Mouse (Mus musculus) thymus, adult 2 months (tissue): Measurements from ENCODE around the gene Rffl. TPM values are rescaled to one million over a fixed set of nuclear protein-coding genes. Genes with fewer than 3 reads are reported as not detected.
A peak's percentile ranks its signal among the peaks of the same experiment; 100 is the strongest.

Source experiments
- DNase-seq: peaks from one replicate; pipeline ENCODE4 v3.0.0; 2021
- H3K27ac ChIP-seq: fragments of 200-500 bp; 2 replicates; pipeline ENCODE4 v1.5.1; 2012; ENCODE audit warnings: low read length, control low read depth; ENCODE audit not compliant: control insufficient read depth, insufficient read depth
- H3K27me3 ChIP-seq: fragments of 200-500 bp; 2 replicates; pipeline ENCODE4 v1.6.1; 2012; ENCODE audit warnings: mild to moderate bottlenecking, low read length, moderate library complexity, mixed read lengths; ENCODE audit not compliant: control insufficient read depth, insufficient read depth
- H3K36me3 ChIP-seq: fragments of 200-500 bp; 2 replicates; pipeline ENCODE4 v1.6.1; 2012; ENCODE audit warnings: mild to moderate bottlenecking, low read length, moderate library complexity; ENCODE audit not compliant: control insufficient read depth, insufficient read depth
- H3K4me1 ChIP-seq: fragments of 200-500 bp; replicated peaks from 2 replicates; pipeline ENCODE4 v1.6.1; 2012; ENCODE audit warnings: low read length; ENCODE audit not compliant: control insufficient read depth, insufficient read depth
- H3K4me3 ChIP-seq: fragments of 200-500 bp; 2 replicates; pipeline ENCODE4 v1.5.1; 2012; ENCODE audit warnings: mild to moderate bottlenecking, low read length, control low read depth, moderate library complexity; ENCODE audit not compliant: control insufficient read depth, insufficient read depth
- CTCF ChIP-seq: fragments of 200-500 bp; IDR thresholded peaks from 2 replicates; pipeline ENCODE4 v1.5.1; 2012; ENCODE audit warnings: mild to moderate bottlenecking, control low read depth, low read length, moderate library complexity, borderline replicate concordance; ENCODE audit not compliant: control insufficient read depth, poor library complexity, insufficient read depth; ENCODE audit errors: extremely low read depth
- POLR2A ChIP-seq: fragments of 200-500 bp; IDR thresholded peaks from 2 replicates; pipeline ENCODE4 v1.6.1; 2012; ENCODE audit warnings: mild to moderate bottlenecking, low read length, control low read depth, moderate library complexity; ENCODE audit not compliant: control insufficient read depth, poor library complexity, insufficient read depth; ENCODE audit errors: extremely low read depth
- WGBS: fragments of 180-500 bp; shearing (Covaris S2); methylation state at CpG from one replicate; pipeline ENCODE4 v1.1.7; 2018; 5-methylcytosine and 5-hydroxymethylcytosine counted together
- polyA plus RNA-seq: library from polyadenylated mRNA; depleted of rRNA; stranded (reverse); fragments of >200 nt; gene quantifications from 2 replicates; pipeline ENCODE4 v1.2.3, GENCODE M21; 2012

Gene Rffl
- polyA plus RNA-seq, 1 experiment = 16.3 TPM

DNA sequence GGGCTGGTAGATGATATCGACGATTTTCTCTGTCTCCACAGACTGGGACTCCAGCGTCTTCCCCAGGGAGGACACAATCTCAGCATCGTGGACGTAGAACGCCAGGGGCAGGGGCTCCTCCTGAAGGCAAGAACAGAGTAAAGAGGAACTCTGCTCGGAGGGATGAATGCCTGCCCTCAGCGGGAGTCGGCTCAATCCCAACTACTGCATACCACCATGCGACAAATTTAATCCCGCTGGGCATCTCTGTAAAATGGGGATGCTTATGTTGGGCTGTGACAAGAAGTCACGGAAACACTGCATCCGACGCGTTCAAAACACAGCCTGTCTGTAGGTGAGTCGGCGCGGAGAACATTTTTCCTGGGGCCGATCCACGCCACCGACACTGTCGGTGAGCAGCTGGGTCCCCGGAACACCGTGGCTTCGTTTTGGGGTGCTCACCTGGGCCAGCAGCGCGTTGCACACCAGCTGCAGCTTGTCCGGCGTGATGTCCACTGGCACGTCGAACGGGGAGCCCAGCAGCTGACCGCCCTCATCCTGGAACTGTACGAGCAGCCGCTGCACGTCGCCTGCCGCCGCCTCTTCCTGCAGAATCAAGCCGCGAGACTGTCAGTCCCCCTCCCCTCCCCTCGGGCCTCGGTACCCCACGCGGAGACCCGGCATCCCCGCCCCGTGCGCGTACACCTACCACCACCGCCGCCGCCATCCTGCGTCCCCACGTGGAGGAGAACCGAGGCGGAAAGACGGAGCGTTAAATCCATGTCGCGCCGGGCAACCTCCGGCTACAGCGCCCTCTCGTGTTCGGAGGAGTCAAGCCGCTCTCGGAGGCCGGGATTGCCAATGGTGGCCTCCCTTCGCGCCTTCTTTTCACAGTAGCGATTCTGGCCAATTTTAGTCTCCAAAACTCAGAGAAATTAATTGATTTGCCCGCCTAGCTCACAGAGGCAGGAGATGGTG is 36.9 kb upstream of the Rffl start, which contains the start of gene Nle1:
TSS of gene Nle1 (minus strand) at position 761 of the 957 bp plus-strand sequence.
- H3K27ac ChIP-seq = no peak within 1 kb of the TSS
- peaks cover 10% of the 10 kb centered on the region for H3K4me1 ChIP-seq
- TF ChIP-seq CTCF = peak; percentile 96
- no peak for TF ChIP-seq POLR2A
- H3K36me3 ChIP-seq = peaks cover 9% of the 10 kb centered on the region
- no peaks in the 10 kb centered on the region for H3K27me3 ChIP-seq
- H3K4me3 ChIP-seq = peak within 1 kb of the TSS; percentile 89
- 2% methylated on average over 73 of the region's 73 CpGs for WGBS
- peak; percentile 95 for DNase-seq

GRCm38 (mm10) chr11:82905816-82906215 is 34.8 kb upstream of the Rffl start:
- WGBS = 97% methylated on average over 5 of the region's 5 CpGs
- no peak for DNase-seq
- no peak for TF ChIP-seq CTCF
- no peak for TF ChIP-seq POLR2A
- Histone ChIP-seq H3K36me3 (peaks cover 26% of the 10 kb centered on the region), H3K27ac (no peak overlapping the region), H3K4me3 (no peak overlapping the region), H3K4me1 (peaks cover 10% of the 10 kb centered on the region), H3K27me3 (no peaks in the 10 kb centered on the region)

GRCm38 (mm10) chr11:82904952-82905351 is 33.9 kb upstream of the Rffl start:
- Histone ChIP-seq H3K4me3 (no peak overlapping the region), H3K27ac (no peak overlapping the region), H3K36me3 (peaks cover 32% of the 10 kb centered on the region), H3K4me1 (peaks cover 10% of the 10 kb centered on the region), H3K27me3 (no peaks in the 10 kb centered on the region)
- 71% methylated on average over 8 of the region's 8 CpGs for WGBS
- no peak for TF ChIP-seq CTCF
- TF ChIP-seq POLR2A = no peak
- no peak for DNase-seq

DNA sequence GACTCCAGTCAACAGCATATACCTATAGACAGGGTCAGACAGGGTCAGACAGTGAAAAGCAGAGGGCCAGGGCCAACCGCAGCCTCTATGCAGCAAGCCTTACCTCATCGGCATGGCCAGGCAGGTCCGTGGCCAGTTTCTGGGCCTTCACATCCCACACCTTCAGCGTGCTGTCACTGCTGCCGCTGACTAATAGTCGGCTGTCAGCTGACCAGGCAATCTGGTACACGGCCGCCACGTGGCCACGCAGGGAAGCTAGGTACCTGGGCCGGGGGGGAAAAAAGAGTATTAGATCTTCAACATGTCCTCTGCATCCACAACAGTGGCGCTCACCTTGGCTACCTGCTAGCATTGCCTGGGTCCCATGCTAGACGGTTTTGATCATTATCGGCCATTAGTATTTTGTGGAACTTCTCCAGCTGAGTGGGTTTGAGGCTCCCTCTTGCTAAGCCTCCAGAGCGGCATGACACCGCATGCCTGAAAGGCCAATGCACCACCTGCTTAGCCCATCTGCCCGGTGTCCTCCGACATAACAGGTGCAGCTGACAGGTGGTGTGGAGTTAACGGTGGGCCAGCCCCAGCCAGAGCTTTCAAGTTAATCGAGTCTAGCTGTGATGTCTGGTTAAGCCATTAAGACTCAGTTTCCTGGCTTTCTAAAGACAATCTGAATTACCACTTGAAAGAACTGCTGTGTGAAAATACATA is 30.7 kb upstream of the Rffl start:
- Histone ChIP-seq H3K27ac (no peak overlapping the region), H3K36me3 (peaks cover 32% of the 10 kb centered on the region), H3K4me3 (no peak overlapping the region), H3K4me1 (no peaks in the 10 kb centered on the region), H3K27me3 (no peaks in the 10 kb centered on the region)
- DNase-seq = no peak
- 94% methylated on average over 20 of the region's 20 CpGs for WGBS
- TF ChIP-seq CTCF (no peak), POLR2A (no peak)

- TF ChIP-seq POLR2A = no peak
- no peak for TF ChIP-seq CTCF
- H3K36me3 ChIP-seq = peaks cover 32% of the 10 kb centered on the region
These were observed 28.7 kb upstream of the Rffl start for GRCm38 (mm10) chr11:82899720-82900119.

GRCm38 (mm10) chr11:82897478-82897877 is 26.5 kb upstream of the Rffl start:
- Histone ChIP-seq H3K36me3 (peaks cover 20% of the 10 kb centered on the region), H3K4me1 (peaks cover under 1% of the 10 kb centered on the region), H3K4me3 (no peak overlapping the region), H3K27ac (no peak overlapping the region), H3K27me3 (no peaks in the 10 kb centered on the region)
- DNase-seq = no peak
- TF ChIP-seq POLR2A (no peak), CTCF (no peak)
- WGBS = 93% methylated on average over 10 of the region's 10 CpGs

More at GRCm38 (mm10) chr11:82899720-82900119, 28.7 kb upstream of the Rffl start:
- DNase-seq = no peak
- H3K4me1 ChIP-seq = no peaks in the 10 kb centered on the region
- WGBS = 94% methylated on average over 5 of the region's 5 CpGs
- no peak overlapping the region for H3K27ac ChIP-seq
- no peak overlapping the region for H3K4me3 ChIP-seq
- no peaks in the 10 kb centered on the region for H3K27me3 ChIP-seq
